Mouse (Mus musculus): ENCODE measurements around the gene Gm16253. TPM values are rescaled to one million over a fixed set of nuclear protein-coding genes. Genes with fewer than 3 reads are reported as not detected.

Gene Gm16253
- total RNA-seq (2021) = not detected
- long read RNA-seq, experiment 1 = 0 reads
- long read RNA-seq, experiment 2 = 0 reads

DNA sequence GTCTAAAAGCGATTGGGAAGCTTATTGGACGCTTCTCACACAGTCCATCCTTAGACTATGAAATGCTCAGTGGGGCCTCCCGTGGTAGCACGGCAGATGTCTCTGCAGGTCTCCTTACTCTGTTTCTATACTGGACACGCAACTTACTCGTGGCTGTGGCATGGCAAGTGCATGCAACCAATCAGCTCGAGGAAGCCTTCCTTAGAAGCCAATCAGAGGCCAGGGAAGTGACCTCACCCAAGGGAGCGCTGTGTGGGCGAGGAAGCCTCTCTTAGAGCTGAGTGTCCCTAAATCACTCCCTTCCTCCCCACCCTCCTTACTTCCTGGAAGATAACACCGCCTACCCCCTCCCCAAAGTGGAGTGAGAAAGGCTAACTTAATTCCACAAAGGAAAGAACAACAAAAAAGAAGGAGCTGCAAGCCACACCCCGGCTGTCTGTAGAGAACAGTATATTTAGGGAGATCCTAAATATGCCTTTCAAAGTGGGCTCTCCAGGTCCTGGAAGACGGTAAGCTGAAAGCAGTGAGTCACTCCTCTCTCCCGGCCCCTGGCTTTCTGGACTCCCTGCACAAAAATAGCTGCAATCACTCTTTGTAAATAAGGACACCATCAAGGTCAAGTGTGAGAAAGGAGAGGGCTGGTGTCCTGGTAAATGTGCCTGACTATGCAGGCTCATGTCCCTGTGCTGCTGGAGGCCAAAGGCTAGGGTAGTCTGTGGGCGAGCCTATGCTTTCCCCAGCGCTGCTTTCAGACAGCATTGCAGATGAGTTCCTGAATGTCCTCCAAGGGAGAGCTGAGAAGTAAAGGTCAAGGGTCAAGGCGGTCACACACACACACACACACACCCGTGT lies at the start of gene Gm16253:
Gene Gm16253 (plus strand): TSS at position 295 of the 852 bp plus-strand sequence.
- DNase-seq = peak; percentile 89 to 90

DNA sequence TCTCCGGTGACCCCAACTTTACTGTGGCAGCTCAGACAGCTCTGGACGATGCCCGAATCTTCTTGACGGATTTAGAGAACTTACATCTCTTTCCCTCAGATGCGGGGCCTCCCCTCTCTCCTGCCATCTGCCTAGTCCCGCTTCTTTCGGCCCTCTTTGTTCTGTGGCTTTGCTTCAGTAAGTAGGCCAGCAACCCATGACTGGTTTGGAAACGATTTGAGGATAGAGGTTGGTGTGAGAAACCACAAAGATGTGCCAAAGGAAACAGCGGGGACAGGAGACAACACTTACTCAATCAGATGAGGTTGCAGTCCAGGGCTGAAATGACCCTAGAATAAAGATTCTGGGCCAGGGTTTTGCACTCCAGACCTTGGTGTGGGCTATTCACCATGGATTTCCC lies 48.3 kb upstream of the Gm16253 start:
- DNase-seq = no peak

- no peak for DNase-seq
These were observed 44.7 kb upstream of the Gm16253 start for GRCm38 (mm10) chr3:96532050-96532449.

- DNase-seq = no peak
These were observed 42.5 kb upstream of the Gm16253 start for GRCm38 (mm10) chr3:96534300-96534699.

DNA sequence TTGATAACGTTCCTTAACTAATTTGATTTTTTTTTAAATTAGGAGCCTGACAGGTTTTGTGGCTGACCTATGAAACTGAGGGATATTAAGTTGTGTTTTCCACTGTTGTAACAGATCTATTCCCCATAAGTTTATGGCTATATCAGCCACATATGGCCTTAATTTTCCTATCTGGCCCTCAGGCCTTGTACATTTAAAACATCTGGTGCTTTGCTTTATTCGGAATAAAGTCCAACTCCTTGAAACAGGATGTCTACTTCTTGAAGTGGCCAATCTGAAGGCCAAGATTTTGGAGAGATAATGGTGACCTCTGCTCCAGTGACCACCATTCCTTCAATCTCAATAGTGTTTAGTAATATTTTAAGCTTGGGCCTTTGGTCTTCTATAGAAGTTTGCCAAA lies 37.5 kb upstream of the Gm16253 start:
- DNase-seq = no peak

GRCm38 (mm10) chr3:96540740-96541139 lies 36.0 kb upstream of the Gm16253 start:
- no peak for DNase-seq

GRCm38 (mm10) chr3:96541328-96542078 lies 35.3 kb upstream of the Gm16253 start:
- DNase-seq = no peak

- no peak for DNase-seq
These were observed 34.2 kb upstream of the Gm16253 start for GRCm38 (mm10) chr3:96542554-96542953.

DNA sequence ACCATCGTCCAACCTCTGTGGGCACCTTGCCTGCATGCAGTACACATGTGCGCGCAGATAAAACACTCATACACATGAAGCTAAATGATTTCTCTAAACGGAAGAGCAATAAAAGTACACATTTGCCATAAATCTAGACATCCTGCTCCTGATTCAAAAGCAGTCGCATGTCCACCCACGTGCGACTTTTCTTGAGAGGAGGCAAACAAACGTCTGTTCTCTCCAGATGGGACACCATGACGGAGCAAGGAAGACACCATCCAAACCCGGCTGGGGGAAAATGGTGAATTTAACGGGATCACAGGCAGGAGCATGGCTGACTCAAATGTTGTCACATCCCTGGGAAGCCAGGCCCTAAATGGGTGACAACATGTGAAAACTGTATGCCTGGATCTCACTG lies 33.4 kb upstream of the Gm16253 start:
- no peak for DNase-seq

DNA sequence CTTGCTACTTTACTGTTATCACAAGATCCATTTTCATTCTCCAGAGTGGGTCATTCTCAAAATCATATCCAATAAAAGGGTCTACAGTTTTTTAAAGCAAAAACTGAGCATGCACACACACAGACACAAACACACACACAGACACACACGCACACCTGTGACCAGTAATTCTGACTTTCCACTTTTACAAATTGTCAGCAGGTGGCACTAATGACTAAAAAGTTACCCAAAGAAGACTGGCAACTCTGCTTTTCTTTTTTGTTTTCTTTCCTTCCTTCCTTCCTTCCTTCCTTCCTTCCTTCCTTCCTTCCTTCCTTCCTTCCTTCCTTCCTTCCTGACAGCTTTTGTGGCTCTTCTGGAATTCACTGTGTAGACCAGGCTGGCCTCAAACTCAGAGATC lies 31.2 kb upstream of the Gm16253 start:
- no peak for DNase-seq

DNA sequence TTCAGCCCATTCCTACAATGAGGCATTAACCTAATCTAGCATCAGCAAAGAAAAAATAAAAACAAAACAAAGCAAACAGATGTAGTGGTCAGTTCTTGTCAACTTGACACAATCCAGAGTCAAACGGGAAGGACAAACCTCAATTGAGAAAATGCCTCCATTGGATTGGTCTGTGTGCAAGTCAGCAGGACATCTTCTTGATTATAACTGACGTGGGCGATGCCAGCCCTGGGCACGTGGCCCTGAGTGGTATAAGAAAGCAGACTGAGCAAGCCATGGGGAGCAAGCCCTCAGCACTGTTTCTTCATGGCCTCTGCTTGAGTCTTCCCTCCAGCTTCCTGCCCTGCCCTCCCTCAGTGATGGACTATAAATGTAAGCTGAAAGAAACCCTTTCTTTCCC lies 29.9 kb upstream of the Gm16253 start:
- DNase-seq = no peak

DNA sequence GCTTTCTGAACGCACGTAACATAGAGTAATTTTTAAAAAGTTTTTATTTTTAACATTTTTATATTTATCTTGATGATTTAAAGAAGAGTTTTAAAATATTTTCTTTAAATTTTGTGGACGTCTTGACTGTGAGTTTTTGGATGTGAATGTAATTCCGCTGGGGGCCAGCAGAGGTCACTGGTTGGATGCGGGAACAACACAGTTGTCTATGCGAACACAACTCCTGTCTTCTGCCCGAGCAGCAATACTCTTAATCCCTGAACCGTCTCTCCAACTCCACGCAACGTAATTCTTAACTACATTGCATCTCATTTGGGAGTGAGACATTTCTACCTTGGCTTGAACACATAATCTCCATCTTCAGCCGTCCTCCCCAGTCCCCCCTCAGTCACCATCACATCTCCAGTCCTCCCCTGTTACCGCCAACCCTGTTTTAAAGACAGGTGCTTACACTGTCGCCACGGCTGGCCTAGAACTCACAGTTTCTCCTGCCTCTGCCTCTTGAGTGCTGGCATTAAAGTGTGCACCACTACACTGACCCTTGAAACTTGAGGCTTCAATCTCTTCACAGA lies 29.3 kb upstream of the Gm16253 start:
- peak; percentile 78 to 85 for DNase-seq

DNA sequence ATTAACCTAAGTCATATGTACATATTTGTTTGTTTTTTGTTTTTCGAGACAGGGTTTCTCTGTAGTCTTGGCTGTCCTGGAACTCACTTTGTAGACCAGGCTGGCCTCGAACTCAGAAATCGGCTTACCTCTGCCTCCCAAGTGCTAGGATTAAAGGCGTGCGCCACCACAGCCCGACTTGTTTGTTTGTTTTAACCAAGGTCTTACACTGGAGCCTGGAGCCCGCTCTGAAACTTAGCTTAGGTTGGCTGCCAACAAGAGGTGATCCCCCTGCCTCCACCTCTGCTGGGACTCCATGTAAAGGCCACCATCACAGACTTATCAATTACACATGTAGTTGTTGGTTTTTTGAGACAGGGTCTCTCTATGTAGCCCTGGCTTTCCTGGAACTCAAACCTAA lies 28.0 kb upstream of the Gm16253 start:
- DNase-seq = no peak

- no peak for DNase-seq
These were observed 27.4 kb upstream of the Gm16253 start for GRCm38 (mm10) chr3:96549346-96549745.

DNA sequence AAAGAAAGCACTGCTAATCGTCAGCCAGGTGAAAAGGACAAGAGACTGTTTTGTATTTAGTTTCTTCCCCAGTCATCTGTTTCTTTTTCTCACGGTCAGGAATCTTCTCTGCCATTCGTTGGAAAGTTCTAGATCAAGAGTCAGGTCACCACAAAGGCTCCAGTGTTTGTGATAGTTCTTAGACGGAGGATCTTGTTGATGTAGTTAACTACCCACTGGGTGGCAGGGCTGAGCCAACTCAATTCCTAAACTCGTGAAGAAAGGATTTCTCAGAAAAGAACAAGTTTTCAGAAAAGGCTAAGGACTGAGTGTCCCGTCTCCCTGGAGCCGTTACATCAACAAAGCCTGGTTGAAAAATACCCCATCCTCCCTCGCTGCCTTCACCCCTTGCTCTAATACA lies 25.6 kb upstream of the Gm16253 start:
- peak; percentile 62 to 80 for DNase-seq

DNA sequence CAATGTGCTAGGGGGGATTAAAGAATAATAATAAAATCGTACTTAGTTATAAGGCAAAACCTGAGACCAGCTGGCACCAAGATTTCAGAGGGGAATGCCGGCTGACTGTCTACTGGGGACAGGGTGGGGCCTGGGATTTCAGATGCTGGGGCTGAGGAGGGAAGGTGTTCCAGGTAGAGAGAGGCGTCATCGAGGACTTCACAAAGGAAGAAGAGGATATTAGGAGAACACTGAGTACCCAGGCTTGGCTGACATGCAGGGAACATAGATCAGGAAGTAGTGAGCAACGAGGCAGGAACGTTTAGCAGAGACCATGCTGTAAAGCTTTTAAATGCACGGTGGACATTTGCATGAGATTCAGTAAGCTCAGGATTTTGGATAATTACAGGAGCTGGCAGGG lies 24.9 kb upstream of the Gm16253 start:
- DNase-seq = no peak

DNA sequence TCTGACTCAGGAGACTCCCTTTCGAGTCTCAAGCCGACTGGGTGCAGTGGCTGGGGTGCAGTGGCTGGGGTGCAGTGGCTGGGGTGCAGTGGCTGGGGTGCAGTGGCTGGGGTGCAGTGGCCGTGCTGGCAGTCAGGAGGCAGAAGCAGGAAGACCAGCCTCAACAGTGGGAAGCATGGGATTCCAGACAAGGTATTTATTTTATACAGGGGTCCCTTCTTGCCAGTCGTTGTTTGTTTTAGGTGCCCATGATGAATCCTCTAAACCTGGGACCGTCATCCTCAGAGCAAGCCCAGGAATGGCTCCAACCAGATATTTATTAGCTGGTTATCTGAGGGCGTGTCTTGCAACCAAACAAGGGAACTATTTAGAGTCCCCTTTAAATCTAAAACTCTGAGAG lies 23.2 kb upstream of the Gm16253 start:
- DNase-seq = no peak

DNA sequence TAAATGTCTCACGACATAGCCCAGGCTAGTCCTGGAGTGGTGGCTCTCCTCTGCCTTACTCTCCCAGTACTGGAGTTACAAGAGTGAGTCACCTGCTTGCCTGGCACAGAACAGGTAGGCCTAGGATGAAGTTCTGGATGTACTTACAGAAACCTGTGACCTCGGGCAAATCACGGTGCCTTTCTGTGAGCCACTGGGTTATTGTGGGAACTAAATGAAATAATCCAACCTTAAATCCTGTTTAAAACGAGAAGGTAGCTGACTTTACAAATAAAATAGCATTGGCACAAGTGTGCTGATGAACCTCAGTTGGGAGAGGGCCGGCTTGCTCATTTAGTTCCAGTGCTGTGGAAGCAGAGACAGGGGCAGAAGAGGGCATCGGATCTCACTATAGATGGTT lies 22.5 kb upstream of the Gm16253 start:
- DNase-seq = no peak

GRCm38 (mm10) chr3:96555041-96555596 lies 21.7 kb upstream of the Gm16253 start:
- peak; percentile 71 to 77 for DNase-seq

GRCm38 (mm10) chr3:96555999-96556614 lies 20.7 kb upstream of the Gm16253 start:
- no peak for DNase-seq

DNA sequence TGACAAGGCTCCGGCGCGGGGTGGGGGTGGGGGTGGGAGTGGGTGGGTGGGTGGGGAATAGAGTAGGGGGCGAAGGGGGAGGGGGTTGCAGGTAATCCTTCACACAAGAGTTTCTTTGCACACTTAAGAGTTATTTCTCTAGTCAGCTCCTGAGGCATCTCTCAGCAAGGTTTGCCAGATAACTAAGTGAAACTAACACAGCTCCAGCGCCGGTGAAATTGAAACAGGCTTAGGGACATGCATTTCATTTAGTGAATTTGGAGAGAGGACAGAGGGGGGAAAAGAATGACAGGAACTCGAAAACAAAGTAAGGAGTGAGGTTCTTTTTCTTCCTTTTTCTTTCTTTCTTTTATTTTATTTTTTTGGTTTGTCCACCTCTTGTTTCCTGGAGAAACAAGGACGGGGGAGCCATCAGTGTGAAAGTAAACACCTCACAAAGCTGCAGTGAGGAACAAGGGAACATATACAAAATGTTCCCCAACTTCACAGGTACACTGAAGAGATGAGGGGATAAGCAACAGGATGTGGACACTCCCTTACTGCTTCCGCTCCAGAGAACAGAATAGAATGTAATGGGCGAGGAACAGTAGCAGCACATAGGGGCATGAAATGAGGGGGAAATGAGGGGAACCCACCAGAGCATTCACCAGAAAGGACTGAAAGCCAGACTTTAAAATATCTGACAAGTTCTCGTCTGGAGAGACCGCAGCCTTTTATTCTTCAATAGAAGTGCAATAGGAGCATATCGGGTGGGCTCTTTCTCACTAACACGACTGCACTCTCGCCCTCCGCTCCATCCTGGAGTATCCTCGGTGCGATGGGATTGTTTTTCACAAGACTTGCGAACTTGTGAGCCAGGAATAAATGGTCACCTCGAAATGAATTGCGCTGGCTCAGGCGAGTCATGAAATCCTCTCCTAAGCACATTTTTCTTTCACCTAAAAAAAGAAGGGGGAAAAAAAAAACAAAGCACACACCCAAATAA lies 19.8 kb upstream of the Gm16253 start:
- no peak for DNase-seq
